Mouse (Mus musculus): Measurements from ENCODE around the gene Gm609.
"Not testable (repeated sequence)": the region's sequence is repeated elsewhere in the genome, so short reads cannot be mapped to it uniquely, and the experiment has no call there.

Gene Gm609

GRCm38 (mm10) chr16:45492927-45493326 is at the start of gene Gm609:
Gene Gm609 (minus strand): TSS chr16:45492969.
- no peak for DNase-seq

DNA sequence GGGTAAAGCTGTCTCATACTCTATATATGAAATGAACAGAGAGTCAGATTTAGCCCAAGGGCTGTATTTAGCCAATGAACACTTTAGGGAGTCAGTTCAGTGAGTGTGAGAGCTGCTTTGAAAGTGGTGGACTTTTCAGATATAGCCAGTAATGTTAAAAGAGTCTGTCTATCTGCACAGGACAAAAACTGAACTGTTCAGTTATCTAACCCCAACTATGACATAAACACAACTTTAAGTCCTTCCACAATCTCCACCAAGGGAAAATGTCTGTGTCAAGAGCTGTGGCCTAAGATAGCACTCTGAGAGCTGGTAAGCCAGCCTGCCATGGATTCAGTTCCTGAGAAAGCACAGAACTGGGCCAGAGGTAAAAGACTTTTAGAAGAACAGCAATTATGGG is 49.3 kb upstream of the Gm609 start:
- no peak for DNase-seq

DNA sequence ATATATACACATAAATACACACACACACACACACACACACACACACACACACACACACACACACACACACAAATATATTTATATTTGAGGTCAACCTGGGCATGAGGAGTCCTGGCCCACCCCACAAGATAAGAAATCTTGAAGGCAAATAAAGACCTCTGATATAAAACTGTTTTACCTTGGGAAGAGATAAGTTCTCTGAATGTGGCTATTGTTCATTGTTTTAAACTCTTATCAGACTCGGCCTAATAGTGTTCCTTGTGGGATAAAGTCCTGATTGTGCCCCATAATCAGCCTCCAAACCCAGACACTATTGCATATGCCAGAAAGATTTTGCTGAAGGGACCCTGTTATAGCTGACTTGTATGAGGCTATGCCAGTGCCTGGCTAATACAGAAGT is 45.6 kb upstream of the Gm609 start:
- DNase-seq = not testable (repeated sequence)

GRCm38 (mm10) chr16:45535009-45535408 is 42.2 kb upstream of the Gm609 start, which contains the start of gene Slc9c1:
Gene Slc9c1 (plus strand): TSS chr16:45535309.
- no peak for DNase-seq

DNA sequence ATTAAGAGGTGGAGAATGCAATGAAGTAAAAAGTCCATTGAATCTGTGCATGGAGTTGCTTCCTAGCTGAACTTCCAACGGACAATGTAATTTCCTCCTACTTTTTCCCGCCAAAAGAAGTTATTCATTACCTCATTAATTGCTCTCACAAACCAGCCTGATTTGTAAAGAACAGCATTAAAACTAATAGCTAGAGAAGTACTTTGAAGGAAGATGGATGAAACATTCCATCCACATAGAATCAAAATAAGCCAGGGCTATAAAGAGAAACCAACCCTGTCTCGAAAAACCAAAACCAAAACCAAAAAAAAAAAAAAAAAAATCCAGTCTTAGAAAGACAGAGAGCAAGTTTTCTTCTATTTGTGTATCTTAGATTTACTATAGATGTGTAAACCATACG is 39.2 kb upstream of the Gm609 start, which contains the start of gene Gm17783:
Gm17783 (minus strand) TSS at position 101 of the 400 bp plus-strand sequence.
- DNase-seq = no peak

DNA sequence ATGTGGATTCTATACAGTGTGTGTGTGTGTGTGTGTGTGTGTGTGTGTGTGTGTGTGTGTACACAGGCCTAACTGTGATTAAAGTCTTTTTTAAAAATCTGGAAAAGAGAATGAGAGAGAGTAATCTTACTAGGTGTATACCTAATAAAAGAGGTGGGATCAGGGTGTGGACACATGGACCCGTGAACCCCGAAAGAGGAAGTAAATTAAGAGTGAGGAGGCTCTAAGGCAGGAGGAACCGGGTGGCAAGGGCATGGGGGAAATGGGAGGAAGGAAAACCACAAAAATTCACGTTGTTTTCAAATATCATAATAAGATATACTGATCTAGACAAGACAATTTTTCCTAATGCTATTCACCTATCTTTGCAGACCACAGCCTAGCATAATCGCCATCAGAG is 32.8 kb upstream of the Gm609 start:
- DNase-seq = no peak

- DNase-seq = no peak
Observed at GRCm38 (mm10) chr16:45495326-45495725, 2.6 kb upstream of the Gm609 start.

- DNase-seq = no peak
Observed at GRCm38 (mm10) chr16:45476991-45477390, 15.8 kb downstream of the Gm609 start.

GRCm38 (mm10) chr16:45471836-45472235 is 20.9 kb downstream of the Gm609 start:
- DNase-seq = not testable (repeated sequence)

- DNase-seq = no peak
Observed at GRCm38 (mm10) chr16:45454762-45455161, 38.0 kb downstream of the Gm609 start.

DNA sequence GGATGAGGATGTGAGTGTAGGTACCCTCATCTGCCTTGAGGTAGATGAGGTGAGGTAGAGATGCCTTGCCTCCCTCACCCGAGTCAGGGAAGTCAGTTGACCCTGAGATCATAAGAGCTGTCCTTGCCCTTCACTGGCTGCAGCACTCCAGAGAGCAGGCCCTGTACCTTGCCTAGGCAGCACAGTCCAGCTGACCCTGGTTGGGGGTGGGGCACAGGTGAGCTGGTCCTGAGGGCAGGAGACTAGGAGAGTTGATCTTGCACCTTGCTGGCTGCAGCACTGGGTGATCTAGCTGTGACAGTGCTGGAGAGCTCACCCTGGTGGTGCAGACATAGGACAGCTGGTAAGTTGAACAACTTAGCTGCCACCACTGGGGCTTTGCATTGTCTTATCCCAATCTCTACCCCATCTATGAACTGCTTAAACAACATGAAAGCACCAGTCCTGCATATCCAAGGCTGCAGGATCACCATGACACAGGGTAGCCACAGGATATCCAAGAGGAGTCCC is 55.5 kb downstream of the Gm609 start:
- no peak for DNase-seq

GRCm38 (mm10) chr16:45435591-45435990 is 57.2 kb downstream of the Gm609 start:
- DNase-seq = no peak

GRCm38 (mm10) chr16:45427651-45428050 is 65.1 kb downstream of the Gm609 start:
- DNase-seq = no peak

DNA sequence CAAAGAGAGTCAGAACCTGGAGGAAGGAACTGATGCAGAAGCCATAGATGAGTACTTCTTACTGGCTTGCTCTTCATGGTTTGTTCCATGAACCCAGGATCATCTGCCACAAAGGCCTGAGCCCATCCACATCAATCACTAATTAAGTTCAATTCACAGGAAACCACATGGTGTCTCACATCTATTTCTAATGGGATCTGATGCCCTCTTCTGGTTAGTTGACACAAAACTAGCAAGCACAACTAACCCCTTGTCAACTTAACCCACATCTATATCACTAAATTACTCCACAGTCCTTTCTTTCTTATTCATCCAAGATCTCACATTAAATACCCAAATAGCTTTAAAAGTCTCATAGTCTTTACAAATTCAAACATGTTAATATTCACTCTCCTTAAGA is 79.3 kb downstream of the Gm609 start:
- DNase-seq = no peak

DNA sequence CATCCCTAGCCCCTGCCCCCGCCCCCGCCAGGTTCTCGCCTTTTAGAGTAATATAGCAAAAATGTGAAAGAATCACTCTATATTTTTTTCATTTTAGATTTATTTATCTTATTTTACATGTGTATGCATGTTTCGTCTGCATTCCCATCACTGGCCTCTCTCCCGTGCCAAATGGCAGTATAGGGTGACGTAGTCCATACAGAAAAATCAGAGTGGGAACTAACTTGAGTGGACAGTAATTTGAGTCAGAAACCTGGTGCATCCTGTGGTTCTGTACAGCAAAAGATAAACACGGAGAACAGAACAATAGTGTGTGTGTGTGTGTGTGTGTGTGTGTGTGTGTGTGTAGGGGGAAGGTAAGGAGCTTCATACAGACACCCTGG is 83.7 kb downstream of the Gm609 start:
- not testable (repeated sequence) for DNase-seq

GRCm38 (mm10) chr16:45408425-45409063 is 84.2 kb downstream of the Gm609 start, which contains the start of gene Cd200:
Gene Cd200 (minus strand): TSS chr16:45409053.
- peak; percentile 54 for DNase-seq

DNA sequence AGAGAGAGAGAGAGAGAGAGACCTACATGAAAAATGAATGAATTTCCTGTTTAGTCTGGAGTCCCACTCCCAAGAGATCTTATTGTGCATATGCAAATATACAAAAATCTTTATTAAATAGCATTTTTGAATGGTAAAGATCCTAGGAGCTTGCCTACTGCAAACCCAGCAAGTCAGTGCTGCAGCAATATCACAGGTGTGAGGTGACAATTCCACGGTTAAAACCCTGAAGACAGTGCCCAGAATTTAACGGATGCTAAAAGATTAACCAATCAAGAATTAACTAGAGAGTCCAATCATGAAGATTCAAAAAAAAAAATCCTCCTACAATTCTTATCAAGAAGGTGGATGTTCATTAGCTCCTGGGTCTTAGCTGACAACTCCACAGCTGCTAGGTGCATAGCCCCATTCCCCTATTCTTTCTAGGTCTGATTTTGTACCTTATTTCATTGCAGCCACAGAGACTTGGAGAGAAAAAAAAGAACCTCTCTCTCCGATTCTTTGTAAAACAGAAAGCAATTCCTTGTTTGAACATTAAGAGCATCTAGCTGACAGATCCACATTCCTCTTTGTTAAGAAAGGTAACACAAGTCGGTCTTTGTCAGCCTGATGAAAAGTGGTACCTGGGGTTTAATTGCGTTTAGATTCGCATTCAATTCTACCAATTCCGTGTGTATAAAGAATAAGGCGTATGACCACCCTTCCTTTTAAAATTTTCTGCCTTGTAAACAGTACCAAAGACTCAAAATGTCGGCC is 84.9 kb downstream of the Gm609 start:
- no peak for DNase-seq

- DNase-seq = no peak
Observed at GRCm38 (mm10) chr16:45407091-45407490, 85.7 kb downstream of the Gm609 start.

DNA sequence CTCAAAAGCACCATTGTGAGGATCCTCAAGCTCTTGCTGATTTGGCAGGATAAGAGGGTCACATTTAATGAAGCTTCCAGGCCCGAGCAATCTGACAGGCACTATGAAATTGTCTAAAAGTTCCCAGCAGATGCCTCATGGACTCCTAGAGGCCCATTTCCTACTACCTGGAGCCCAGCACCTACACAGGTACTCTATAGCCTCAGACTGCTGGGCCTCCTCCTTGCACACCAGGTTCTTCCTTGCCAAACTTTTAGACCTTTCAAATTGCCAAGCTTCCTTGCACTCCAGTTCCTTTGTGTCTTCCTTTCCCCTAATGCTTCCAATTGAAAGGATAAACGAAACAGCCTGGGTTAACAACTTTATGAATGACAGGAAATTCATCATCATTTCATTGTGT is 89.8 kb downstream of the Gm609 start:
- DNase-seq = no peak

DNA sequence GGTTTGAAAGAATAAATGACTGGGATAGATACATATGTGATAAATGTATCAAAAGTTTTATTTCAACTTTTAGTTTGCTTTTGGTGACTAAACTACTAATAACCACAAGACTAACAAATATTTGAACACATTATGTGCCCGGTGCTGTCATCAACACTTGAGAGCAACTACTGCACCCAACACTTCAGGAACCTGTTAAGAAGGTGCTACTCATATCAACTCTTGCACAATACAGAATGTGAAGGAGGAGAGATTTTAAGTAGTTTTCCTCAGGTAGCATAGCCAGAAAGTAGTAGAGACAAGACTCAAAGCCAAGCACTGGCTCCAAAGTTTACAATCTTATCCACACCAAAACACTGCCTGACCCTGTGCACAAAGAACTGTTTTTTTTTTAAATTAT is 90.7 kb downstream of the Gm609 start:
- DNase-seq = no peak

GRCm38 (mm10) chr16:45399947-45400555 is 92.7 kb downstream of the Gm609 start:
- no peak for DNase-seq

DNA sequence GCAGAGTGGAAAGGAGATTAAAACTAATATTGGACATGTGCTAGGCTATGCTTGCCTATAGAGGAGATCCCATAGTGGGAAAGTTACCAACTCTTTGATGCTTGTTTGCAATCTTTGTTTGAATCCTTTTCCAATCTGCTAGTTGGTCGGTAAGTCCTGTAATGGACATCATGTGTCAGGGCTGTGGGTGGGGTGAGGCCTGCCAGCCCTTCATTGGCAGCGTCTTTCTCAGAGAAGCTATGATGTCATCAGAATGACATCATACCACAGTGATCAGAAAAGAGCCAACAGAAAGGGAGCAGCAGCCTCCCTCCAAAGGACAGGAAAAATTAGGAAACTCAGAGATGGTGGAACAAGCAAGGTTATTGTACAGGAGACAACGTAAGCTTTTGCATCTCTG is 93.4 kb downstream of the Gm609 start:
- no peak for DNase-seq

DNA sequence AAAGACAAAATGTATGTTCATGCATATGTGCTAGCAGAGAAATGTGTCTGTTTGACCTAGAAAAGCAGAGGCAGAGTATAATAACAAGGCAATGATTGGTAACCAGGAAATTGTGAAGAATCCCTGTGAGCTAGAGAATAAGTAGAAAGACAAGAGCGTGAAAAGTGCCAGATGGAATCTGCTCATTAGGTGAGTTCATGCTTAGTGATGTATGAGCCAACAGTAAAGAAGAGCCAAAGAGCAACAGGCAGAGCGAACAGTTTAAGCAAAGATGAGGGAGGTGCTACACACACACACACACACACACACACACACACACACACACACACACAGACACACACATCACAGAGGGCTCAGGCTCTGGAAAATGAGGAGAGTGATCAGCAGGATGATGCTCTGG is 95.3 kb downstream of the Gm609 start:
- no peak for DNase-seq

GRCm38 (mm10) chr16:45392246-45392645 is 100.5 kb downstream of the Gm609 start:
- no peak for DNase-seq
